Mouse (Mus musculus): ENCODE results near the gene Lim2.
"Not testable (repeated sequence)": the region's sequence is repeated elsewhere in the genome, so short reads cannot be mapped to it uniquely, and the experiment has no call there.

The Lim2 gene

DNA sequence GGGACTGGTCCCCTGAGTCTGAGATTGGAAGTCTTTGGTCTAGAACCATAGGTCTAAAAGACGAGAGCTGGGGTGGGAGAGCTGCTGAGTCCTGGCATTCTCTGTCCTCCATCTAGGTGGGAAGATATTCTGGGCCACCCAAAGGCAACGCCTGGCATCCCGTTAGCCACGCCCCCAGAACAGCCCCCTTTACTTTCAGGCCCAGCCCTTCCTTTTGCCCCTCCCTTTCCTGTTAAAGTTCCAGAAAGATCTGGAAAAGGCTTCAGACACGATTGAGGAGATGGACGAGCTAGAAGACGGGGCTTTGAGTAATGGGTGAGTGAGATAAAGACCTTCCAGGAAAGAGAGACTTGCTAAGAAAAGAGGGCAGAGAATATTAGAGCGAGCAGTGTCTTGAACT lies at the start of gene Lim2:
Gene Lim2, plus strand, starts transcription at position 265 of the 400 bp plus-strand sequence.
- DNase-seq, result no peak

DNA sequence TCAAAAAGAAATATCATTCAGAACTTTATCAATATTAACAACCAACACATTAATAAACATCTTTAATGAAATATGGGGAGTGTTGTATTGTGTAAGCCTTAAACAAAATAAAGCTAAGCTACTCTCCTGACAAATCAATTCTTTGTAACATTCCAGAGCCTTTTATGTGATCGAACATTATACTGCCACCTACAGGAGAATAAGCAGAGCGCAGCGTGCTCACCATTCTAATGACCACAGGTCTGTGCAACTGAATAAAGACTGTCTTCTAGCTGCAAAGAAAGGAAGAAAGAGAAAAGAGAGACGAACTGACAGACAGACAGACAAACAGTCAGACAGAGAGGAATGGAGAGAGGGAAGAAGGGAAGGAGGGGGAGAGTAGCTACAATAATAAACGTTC lies 49.2 kb upstream of the Lim2 start:
- no peak for DNase-seq

DNA sequence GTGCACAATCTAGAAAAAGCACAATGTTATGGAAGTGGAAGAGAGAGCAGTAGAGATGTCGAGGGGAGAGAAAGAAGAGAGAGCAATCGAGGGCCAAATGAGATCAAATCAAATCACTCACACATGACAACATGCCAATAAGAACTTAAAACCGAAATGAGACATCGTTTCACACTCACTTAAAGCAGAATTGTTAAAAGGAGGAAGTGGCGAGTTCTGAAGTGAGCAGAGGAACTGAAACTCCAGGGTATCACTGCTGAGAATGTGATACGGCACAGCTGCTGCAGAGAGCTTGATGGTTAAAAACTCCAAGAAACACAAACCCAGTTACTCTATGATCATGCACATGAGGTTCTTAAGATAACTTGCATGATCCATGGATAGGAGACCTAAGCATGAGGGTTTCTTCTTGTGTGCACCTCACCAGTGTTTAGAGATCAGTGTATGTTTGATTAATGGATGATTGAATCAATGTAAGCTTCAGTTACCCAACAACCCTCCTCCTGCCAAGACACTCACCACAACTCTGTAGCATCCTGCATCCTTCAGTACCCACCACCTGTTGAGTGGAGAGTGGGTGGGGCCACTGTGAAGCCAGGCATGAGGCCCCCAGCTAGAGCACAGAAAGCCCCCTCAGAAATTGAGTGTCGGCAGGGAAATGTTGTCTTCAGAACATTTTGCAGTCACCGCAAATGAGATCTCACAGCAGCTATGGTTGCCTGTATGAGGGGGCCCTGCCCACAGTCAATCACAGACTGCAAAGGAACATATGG lies 34.9 kb upstream of the Lim2 start:
- DNase-seq, result no peak

DNA sequence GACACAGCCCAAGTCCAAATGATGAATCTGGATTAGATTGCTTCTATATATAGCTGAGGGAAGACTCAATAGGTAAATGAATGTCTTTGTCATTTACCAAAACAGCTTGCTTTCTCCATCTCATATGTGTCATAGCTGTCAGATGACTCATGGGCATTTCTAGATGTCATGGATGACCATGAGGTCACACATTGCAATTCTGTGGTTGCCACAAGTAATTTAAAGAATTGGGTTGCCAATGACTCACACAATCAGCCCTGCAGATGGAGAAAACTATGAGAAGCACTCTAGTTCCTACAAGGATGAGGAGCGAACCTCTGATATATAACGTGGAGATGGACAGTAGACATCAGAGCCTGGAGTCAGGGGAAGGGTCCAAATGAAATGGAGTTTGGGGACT lies 28.0 kb upstream of the Lim2 start:
- DNase-seq, result no peak

DNA sequence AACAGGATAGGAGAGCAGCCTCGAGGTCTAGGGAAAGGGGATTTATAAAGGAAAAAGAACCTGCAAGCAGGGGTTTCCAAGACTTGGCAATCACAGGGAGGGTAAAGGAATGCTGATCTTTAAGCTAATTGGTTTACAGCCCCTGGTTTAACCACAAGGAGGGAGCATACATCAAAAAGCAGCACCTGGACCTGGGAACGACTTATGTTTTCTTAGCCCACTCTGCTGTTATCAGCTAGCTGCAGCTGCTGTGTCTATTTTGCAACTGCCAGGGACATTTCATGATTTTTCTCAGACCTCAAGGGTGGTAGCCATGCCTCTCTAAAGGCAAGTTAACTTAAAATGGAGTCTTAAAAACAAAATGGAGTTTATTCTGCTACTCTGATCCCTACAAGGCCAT lies 24.8 kb upstream of the Lim2 start:
- DNase-seq, result no peak

DNA sequence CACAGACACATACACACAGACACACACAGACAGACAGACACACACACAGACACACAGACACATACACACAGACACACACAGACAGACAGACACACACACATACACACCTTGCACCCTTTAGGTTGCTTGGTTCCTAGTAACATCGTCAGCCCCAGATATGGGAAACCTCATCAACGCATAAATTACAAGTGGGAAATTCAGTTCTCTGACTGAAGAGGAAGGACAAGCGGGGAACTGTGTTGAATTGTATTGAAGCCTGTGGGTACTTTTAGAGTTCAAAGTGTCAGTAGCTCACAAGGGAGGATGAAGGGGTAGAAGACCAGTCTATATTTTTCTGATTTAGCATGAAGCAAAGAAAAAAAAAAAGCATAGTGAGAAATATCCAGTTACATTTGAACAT lies 19.9 kb upstream of the Lim2 start:
- DNase-seq, result no peak

DNA sequence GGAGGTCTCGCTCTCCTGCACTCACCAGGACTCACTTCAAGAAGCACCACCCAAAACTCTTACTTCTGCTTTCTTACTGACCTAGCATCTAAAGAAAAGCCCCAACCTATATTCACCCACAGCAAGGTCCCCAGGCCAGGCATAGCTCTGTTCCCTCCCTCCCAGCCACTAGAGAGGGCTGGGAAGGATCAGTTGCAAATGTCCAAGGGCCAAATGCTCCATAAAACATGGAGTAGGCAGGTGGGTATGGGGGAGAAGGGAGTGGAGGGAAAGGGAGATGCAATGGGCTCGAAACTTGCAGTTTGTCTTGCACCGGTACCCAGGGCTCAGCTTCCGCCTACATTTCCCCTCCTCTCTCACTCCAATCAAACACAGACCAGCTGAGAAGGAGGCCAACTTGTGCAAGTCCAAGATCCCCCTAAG lies 19.3 kb upstream of the Lim2 start, which contains the start of gene Siglecg:
Gene Siglecg, plus strand, starts transcription at position 74 of the 423 bp plus-strand sequence.
- no peak for DNase-seq

DNA sequence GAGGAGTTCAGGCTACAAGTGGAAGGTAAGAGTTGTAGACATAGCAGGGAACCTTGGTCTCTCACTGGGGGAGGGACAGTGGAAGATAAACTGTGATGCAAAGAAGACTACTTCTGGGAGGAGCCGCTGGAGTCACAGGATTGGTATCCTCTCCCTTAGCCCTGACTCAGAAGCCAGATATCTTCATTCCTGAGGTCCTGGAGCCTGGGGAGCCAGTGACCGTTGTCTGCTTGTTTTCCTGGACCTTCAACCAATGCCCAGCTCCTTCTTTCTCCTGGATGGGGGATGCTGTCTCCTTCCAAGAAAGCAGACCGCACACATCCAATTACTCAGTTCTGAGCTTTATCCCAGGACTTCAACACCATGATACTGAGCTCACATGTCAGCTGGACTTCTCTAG lies 18.4 kb upstream of the Lim2 start:
- no peak for DNase-seq

DNA sequence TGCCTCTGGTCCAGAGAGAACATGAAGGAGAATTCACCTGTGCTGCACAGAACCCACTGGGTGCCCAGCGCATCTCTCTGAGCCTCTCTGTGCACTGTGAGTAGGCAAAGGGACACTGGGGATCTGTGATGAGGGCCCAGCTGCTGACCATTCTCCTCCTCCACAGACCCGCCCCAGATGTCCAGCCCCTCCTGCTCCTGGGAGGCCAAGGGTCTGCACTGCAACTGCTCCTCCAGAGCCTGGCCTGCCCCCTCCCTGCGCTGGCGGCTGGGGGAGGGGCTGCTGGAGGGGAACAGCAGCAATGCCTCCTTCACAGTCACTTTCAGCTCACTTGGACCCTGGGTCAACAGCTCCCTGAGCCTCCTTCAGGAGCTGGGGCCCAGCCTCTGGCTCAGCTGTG lies 15.7 kb upstream of the Lim2 start:
- not testable (repeated sequence) for DNase-seq

DNA sequence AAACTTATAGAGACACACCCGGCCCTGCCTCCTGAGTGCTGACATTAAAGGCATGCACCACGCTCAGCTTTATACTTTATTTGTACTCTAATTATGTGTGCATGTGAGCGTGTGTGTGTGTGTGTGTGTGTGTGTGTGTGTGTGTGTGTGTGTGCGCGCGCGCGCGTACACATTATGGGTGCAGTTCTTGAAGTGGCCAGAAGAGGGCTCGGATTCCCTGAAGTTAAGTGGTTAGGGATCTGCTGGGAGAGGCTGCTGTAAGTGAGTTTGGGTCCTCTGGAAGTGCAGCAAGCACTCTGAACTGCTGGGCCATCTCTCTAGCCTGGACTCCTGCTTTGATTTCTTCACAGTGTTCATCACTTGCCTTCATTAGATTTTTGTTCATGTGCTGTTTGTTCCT lies 10.2 kb upstream of the Lim2 start:
- DNase-seq, result no peak

DNA sequence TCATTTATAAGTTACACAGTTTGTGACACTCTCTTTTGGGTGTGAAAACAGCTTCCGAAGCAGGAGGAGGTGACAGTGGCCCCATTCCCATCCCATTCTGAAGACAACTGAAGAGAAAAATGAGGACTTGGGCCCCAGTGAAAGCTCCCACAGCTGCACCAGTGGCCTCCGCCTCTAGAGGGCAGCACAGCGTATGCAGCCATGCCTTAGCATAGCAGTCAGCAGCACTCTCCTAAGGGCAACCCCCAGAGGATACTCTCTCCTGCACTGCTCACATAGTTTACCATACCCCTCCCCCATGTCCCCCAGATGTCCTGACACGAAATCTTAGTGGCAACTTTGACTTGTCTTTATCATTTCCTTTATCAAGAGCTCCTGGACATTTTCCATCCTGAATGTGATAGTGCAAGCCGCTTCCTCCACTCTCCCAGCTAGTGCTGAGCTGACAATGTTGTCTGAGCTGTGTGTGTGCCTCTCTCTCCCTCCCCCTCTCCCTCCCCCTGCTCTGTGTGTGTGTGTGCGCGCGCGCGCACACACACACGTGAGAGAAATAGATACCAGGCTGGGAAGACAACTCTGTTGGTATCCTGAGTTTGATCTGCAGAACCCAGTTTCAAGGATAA lies 4.4 kb upstream of the Lim2 start:
- peak; percentile 62 for DNase-seq

DNA sequence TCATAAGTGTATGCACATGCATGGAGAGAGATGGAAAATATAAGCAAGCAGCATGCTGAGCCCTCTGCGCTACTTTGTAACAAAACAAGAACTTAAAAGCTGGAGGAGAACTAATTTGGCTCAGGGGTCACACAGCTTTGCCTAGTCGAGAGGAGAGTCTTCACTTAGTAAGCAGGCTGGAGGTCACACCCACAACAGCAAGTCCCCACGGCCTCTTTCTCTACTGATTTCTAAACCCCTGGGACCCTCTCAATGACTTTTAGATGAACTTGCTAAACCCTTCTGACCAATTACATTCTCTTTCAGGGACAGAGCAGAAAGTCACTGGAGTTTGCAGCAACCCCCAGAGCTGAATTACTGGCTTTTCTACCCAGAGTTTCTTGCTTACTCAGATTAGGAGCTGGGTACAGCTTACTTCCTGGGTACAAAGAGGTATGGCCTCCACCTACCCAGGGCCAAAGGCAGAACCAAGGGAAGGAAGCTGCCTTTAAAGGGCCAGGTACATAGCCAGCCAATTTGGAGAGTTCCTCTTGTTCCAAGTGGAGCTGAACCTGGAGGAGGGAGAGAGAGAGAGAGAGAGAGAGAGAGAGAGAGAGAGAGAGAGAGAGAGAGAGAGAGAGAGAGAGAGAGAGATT lies 3.4 kb upstream of the Lim2 start:
- no peak for DNase-seq

DNA sequence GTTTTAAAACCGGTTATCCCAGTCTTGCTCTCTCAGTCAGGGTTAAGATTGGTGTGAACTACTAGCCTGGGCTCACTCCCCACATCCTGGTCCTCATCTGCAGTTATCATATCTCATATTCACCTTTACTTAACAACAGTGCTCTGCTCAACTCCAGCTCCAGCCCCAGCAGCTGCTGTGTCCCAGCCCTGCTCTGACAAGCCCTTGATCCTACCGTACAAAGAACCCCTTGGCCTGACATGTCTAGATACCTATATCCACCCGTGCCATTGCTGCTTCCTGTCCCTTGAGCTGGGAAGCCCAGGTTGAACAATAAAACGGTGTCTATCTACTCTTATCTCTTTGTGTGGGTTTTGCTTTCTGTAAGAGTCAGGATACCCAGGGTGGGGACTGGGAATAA lies 2.0 kb downstream of the Lim2 start:
- DNase-seq, result no peak

DNA sequence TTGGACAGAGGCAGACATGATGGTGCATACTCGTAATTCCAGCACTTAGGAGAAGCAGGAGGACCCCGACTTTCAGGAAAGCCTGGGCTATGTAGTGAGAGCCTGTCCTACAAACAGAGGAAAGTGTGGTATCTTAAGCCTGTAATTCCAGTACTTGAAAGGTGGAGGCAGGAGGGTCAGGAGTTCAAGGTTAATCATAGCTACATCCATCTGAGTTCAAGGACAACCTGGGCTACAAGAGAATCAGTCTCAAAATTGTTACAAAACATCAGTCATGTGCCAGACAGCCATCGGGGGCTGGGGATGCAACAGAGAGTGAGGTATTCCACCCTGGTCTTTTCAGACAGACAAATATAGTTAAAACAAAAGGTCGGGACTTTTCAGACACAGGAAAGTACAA lies 5.4 kb downstream of the Lim2 start:
- no peak for DNase-seq

DNA sequence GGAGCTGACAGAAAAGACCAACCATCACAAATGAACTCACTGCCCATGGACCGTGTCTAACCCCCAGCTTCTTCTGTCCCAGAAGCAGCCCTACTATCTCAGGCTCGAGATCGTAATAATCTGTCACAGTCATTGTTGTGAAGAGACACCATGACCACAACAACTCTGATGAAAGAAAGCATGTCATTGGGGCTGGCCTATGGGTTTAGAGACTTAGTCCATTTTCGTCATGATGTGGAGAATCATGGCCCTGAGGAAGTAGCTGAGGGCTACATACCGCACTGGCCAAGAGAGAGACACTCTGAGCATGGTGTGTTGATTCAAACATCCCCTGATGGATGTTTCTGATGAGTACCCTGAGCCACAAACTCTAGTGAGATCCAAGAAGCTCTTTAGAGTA lies 7.2 kb downstream of the Lim2 start:
- DNase-seq, result no peak

DNA sequence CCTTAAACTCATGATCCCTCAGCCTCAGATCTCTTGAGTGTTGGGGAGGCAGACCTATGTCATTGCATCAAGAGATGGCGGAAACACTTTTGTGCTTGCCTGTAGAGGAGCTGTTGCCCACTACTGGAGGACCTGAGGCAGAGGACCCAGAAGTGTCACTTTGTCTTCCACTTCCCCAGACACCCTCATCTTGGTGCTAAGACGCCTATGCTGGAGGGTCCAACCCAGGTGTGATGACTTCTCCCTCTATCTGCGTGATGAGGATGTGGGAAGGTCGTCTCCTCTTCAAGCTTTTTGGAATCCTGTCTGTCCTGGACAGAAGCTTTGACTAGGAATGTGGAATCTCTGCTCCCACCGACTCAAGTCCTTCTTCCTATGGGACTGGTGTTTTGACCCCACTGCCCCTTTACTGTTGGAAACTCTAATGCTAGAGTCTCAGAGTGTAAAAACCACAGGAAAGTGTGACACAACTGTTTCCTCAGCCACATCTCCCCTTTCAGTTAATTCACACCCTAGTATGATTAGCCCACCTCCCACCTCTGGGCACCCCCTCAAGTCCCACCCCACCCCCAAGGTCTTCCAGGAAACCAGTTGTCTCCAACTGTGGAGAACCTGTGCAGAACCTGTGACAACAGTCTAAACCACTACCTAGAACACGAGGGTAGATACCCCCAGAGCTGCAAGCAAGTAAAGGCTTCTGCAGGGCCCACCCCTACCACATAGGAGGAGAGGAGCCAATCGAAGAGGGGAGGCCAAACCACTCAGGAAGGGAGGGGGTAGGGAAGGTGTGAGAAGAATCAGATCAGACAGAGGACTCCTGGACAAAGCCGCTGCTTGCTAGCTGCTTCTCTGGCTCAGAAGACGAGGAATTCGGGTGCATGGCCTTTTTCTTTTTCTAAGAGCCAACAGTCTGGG lies 9.1 kb downstream of the Lim2 start, which contains the start of gene Nkg7:
Gene Nkg7, plus strand, starts transcription at position 733 of the 915 bp plus-strand sequence.
- DNase-seq, result no peak

DNA sequence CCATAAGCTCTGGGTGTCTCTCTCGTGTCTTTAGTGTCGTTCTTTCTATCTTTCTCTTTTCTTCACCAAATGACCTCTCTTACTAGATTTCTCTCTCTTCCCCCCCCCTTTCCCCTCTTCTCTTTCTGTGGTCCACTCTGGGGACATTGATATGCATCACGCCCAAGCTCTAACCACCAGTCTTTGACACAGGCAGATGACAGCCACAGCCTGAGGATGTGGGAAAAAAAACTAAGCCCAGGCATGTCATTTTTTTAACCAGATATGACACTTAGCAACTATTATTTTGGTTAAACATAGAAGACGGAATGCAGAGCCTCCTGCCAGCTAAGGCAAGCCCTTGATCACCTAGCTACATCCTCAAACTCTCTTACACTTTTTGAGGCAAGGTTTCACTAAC lies 11.1 kb downstream of the Lim2 start:
- DNase-seq, result no peak

DNA sequence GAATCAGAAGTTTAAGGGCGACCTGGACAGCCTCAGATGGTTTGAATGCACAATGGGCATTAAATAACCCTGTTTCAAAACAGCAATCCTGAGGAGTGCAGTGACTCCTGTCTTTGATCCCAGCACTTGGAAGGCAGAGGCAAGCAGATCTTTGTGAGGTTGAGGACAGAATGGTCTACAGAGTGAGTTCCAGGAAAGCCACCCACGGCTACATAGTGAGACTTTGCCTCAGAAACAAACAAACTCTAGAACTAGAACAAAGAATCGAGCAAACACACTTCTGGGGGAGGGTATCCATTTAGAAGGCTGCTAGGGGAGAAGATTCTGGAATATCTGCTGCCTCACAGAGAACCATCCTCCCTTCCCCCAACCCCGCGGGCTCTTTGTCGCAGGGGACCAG lies 13.0 kb downstream of the Lim2 start, which contains the start of gene Cldnd2:
Gene Cldnd2, plus strand, starts transcription at position 301 of the 400 bp plus-strand sequence.
- DNase-seq, result no peak

DNA sequence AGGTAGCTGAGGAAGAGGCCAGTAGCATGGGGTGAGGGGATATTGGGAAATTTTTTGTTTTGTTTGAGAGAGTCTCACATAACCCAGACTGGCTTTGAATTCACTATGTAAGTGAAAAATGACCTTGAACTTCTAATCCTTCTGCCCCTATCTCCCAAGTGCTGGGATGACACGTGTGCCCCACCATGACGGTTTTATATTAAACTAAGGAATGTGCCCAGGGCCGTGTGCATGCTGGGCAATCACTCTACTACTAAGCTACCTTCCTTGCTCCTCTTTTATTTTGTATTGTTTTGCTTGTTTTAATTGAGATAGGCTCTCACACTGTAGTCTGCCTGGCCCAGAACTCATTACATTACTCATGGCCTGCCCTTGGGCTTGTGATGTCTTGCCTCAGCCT lies 13.6 kb downstream of the Lim2 start:
- no peak for DNase-seq

DNA sequence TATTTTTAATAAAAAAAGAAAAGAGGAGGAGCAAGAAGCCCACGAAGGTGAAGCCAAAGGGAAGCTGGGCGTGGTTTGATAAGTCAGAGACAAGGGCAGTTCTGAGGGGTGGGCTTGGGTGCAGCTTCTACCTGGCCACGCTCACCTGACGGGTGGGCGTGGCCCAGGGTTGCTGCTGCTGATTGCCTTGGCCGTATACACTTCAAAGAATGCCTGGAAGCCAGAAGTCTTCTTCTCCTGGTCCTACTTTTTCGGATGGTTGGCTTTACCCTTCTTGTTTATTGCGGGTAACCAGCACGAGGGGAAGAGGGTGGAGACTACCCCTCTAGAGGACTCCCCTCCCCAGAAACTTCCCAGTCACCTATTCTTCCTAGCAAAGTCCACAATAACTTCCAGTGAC lies 15.2 kb downstream of the Lim2 start:
- DNase-seq, result peak; percentile 49

DNA sequence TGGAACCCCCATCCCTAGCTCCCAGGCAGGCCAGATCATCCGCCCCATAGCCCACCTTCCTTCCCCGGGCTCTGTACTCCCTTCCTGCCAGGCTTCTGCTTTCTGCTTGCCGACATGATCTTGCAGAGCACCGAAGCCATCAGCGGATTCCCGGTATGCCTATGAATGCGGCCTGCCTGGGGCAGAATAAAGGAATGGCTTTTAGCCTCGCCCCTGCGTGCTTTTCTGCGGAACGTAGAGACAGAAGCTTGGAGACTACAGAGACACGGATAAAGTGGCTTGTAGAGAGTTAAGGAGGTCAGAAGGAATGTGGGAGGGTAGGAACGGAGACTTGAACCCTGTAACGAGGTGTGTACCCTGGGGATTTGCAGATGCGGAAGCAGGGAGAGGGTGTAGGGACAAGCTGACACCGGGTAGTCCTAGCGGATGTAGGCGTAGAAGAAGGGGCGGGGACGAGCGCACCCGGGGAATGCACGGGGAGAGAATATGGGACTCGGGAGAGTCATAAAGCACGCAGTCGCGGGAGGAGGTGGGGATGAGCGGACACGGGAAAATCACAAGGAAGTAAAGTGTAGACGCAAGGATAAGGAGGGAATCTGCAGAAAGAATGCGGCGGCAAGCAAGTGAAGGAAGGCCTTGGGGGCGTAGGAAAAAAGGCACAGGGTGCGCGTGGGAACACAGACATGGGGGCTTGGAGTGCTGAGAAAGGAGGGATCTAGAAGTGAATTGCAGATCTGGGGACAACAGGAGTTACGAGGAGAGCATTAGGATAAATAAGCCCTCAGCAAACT lies 15.9 kb downstream of the Lim2 start:
- peak; percentile 65 for DNase-seq

DNA sequence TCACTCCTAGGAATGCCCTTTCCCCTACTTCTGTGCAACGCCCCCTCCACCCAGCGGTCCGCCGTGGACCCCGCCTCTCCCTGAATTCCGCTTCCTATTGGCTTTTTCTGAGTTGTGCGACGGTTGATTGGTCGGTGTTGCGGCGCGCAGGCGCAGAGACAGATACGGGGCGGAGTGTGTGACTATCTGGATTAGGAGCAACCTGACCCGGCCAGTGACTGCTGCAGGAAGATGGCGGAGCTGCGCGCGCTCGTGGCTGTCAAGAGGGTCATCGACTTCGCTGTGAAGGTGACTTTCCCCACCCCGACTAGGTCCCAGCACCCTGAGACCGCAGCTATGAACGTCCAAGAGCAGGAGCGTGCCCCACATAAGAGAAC lies 16.4 kb downstream of the Lim2 start, which contains the start of the genes Etfb and Gm45233:
Gene Etfb, plus strand, starts transcription at position 167 of the 377 bp plus-strand sequence.
Gene Gm45233, plus strand, starts transcription at position 212 of the 377 bp plus-strand sequence.
- DNase-seq, result peak; percentile 96

Data from cerebellum, adult 11-12 months (tissue).